Mouse (Mus musculus) cerebellum, adult 8-10 months (tissue): Measurements from ENCODE around the gene Jag2.
A peak's percentile ranks its signal among the peaks of the same experiment; 100 is the strongest.

ENCODE experiments used
- DNase-seq: peaks from one replicate; pipeline ENCODE4 v3.0.0; 2022

Jag2 gene

GRCm38 (mm10) chr12:112929562-112930352 lies at the start of gene Jag2:
Gene Jag2, minus strand, starts transcription at chr12:112929776.
- DNase-seq: no peak

- DNase-seq: no peak
These were observed 47.6 kb upstream of the Jag2 start for GRCm38 (mm10) chr12:112977156-112977555.

DNA sequence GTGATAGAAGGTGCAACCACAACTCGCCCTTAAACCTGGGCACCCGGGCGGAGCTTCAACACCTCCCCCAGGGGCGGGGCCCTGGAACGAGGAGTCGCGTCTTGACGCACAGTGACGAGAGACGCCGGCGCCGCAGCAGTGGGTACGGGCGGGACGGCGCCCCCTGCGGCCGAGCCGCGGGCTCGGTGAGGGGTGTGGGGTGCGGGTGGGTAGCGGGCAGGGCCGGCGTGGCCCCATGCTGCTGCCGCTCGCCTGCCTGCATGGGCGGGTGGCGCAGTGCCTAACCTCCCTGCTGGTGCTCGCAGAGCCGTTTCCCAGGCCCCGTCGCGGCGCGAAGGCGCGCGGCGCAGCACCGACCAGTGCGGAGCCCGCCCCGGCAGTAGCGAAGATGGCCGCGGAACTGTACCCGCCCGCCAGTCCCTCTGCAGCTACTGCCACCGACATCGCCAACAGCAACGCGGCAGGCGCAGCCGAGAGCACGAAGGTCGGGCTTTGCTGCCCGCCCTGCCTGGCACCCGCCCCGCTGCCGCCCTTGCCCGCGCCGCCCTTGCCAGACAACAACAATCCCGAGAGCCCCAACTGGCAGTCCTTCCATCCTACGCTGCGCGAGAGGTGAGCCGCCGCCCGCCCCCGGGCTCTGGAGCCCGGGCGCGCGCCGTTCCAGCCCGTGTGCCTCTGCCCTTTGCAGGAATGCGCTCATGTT lies 46.9 kb upstream of the Jag2 start, which contains the start of gene Btbd6:
Gene Btbd6 (plus strand): TSS at position 112 of the 703 bp plus-strand sequence.
- DNase-seq: peak; percentile 90

DNA sequence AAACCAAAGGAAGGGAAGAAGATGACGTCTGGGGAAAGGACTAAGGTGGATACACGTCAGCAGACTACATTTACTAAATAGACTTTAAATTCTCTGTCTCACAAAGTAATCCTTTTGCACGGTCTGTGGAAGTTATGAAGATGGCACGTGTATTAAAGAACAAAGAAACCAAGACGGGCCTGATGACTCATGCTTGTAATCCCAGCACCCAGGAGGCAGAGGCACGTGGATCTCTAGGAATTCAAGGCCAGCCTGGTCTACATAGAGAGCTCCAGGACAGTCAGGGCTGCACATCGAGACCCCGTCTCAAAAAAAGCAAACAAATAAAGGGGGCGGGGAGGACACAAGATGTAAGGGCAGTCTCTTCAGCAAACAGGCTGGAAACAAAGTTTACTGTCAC lies 45.2 kb upstream of the Jag2 start:
- DNase-seq: no peak

DNA sequence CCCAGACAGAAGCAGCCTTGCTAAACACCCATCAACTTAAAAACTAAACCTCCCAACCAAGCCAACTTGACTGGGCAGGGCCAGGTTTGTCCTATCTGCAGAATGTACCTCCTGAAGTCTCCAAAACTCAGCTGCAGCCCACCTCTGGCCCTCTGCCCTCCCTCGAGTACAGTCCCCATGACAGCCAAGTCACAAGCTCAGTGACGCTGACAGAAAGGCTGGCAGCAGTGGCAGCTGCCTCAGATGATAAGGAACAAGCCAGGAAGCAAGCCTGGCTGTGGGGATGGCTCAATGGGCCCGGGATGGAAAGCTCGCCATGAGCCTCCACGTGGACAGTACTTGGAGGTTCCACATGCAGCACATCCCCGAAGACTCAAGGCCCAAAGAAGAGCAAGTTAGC lies 40.0 kb upstream of the Jag2 start:
- no peak for DNase-seq

GRCm38 (mm10) chr12:112968943-112969342 lies 39.4 kb upstream of the Jag2 start:
- DNase-seq: no peak

DNA sequence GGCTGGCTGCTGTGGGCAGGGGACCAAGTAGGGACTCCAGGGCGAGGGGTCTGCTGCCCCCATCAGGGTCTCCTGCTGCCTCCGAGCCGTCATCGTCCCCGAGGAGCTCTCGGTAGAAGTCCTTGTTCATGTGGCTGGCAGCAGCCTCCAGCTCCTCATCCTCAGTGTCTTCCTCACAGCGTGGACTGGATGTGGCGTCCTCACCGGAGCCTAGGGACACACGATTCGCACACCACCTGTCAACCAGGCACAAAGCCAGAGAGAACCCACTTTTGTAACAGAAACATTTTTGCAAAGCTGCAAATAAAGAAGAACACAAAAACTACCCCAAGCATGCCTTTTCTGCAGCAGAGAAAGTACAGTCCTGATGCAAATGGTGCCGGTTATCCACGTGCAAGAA lies 36.2 kb upstream of the Jag2 start:
- DNase-seq: no peak

DNA sequence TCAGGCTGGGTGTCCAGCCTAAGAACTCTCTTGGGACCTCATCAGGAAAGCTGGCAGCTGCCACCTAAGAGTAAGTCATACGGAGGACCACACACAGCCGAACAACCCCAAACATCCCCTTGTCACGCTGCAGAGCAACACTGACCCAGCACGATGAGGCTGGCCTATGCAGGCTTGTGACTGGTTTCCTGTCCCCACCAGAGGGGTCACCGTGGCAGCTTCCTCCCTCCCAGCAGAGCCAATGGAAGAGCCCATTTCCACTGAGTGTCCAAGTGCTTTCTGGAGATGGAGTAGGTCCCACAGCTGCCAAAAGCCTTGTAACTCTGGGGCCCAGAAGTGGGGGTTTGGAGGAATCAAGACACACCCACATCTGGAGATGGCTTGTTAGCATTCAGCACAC lies 32.3 kb upstream of the Jag2 start:
- no peak for DNase-seq

GRCm38 (mm10) chr12:112961428-112961827 lies 31.9 kb upstream of the Jag2 start:
- peak; percentile 63 for DNase-seq

GRCm38 (mm10) chr12:112959421-112959820 lies 29.8 kb upstream of the Jag2 start:
- no peak for DNase-seq

GRCm38 (mm10) chr12:112958303-112958702 lies 28.7 kb upstream of the Jag2 start:
- DNase-seq: no peak

DNA sequence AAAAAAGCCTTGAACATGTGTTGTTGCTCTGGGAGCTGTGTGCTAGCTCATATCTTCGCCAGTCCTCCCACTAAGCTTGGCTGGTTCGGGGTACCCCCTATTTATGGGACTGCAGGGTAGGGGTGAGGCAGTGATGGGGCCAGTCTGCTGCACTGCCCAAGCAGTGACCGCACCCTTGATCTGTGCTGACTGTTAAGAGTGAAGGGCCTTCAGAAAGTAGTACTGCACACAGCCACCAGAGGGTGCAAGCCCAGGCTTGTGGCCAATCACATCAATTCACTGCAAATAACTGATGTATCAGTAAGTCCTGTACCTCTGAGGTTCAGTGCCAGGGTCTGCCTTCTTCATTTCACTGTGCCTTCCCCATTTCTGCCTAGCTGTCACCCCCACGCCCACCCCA lies 26.2 kb upstream of the Jag2 start:
- DNase-seq: peak; percentile 83

DNA sequence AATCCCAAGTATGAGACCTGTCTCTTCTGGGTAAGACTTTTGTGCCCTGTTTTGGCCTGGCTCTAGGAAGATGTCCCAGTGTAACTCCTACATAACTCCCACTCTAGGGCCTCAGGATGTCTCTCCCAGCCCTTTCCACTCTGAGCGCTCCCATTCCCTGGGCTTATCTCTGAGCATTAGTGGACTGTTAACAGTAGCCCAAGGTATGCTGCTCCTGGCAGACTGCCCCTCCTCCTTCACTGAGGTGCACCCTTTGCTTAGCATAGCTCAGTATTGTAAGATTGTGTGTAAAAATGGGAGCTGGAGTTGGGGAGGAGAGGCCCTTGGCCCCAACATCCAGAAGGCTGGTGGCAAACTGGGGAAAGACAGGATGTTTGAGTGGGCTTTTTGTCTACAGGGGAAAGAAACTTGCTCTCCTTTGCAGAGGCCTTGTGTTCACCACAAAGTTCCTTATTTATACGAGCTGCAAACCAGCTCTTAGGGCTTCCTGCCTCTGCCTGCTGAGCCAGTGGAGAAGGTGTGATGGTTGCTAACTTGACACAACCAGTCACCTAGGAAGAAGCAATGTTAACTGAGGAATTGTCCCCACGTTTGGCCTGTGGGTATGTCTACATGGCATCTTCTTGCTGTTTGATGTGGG lies 23.5 kb upstream of the Jag2 start:
- no peak for DNase-seq

GRCm38 (mm10) chr12:112952433-112952832 lies 22.9 kb upstream of the Jag2 start:
- peak; percentile 58 for DNase-seq

DNA sequence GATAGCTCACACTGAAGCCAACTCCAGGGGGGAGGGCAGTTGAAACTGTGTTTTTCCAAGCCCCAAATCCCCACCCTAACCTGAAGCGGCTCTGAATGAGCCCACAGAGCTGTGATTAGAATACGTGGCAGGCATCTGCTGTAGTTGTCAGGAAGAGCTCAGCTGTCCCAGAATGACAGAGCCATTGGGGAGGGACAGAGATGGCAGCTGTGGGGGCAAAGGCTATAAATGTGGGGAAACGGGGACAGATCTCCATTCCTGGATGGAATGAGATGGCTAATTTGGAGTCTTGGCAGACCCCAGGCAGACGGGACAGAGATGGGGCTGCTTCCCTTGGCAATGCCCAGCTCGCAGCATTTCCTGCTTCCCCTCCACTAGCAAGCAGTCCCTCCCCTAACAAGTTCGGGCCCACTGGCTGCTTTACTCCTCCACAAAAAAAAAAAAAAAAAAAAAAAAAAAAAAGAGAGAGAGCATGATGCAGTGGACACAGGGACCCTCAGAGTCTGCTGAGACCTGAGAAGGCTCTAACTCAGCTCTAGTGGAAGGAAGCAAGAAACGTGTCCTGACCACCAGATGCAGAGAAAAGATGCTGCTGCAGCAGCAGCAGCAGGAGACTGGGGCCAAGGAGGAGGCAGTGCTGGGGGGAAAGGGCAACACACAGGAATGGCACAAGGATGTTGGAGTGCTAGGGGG lies 21.7 kb upstream of the Jag2 start:
- no peak for DNase-seq

- no peak for DNase-seq
These were observed 21.2 kb upstream of the Jag2 start for GRCm38 (mm10) chr12:112950761-112951129.

DNA sequence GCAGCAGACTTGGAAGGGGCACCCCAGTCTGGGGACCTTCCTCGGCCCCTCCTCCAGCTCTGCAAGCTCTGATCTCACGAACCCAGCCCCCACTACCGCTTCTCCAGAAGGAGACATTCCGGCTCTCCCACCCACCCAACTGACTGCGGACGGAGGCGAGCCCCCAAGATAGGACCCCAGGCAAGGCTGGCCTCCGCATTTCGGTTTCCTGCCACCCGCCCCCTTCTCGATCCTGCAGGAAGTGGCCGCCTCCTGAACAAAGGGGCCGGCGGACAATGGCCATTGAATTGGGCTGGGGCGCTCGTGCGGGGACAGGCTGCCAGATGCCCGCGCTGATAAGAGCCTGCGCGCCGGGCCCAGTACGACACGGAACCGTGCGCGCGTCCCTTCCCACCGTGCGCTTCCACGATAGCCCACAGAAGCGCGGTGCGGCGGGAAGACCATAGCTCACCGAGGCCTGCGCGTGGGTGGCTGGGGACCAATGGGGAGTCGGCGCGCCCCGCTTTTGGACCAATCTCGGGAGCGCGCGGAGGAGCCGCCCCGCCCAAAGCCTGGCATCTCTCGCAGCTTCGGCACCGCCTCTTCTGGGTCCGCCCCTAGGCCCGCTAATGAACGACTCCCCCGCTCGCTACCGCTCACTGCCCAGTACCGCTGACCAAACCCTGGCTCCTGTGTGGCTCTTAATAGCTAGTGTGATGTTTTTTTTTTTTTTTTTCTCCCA lies 20.6 kb upstream of the Jag2 start:
- DNase-seq: peak; percentile 93

DNA sequence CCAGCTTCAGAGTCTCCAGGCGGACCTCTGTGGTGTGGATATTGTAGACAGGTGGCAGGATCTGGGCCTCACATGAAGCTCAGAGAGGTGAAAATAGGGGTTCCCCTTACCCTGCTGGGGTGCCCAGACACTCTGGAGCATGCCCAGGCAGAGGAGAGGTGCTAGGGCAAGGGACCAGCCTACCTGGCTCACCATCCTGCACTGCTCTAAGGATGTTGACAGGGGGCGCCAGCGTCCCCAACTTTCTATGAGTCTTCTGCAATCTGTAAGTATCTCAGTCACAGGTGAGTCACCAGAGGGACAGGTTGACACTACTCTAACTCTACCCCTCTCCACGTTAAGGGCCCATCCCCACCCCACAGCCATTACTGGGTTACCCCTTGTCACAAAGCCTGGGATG lies 17.7 kb upstream of the Jag2 start:
- no peak for DNase-seq

DNA sequence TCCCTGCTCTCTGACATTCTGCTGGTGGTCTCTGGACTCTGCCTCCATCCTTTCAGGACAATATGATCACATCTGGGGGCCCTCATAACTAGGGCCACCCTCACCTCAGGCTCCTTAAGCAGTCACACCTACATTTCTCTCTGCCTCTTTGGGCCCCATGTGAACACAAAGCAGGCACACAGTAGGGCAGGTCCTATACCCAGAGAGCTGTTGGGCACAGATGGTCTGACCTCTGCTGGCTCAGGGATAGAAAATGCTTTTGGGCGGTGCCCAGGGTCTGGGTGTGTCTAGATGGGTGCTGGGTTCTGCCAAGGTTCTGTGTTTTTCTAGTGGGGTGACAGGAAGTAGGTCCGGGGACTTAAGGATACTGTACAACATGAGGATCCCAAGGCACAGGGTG lies 14.1 kb upstream of the Jag2 start:
- DNase-seq: no peak

DNA sequence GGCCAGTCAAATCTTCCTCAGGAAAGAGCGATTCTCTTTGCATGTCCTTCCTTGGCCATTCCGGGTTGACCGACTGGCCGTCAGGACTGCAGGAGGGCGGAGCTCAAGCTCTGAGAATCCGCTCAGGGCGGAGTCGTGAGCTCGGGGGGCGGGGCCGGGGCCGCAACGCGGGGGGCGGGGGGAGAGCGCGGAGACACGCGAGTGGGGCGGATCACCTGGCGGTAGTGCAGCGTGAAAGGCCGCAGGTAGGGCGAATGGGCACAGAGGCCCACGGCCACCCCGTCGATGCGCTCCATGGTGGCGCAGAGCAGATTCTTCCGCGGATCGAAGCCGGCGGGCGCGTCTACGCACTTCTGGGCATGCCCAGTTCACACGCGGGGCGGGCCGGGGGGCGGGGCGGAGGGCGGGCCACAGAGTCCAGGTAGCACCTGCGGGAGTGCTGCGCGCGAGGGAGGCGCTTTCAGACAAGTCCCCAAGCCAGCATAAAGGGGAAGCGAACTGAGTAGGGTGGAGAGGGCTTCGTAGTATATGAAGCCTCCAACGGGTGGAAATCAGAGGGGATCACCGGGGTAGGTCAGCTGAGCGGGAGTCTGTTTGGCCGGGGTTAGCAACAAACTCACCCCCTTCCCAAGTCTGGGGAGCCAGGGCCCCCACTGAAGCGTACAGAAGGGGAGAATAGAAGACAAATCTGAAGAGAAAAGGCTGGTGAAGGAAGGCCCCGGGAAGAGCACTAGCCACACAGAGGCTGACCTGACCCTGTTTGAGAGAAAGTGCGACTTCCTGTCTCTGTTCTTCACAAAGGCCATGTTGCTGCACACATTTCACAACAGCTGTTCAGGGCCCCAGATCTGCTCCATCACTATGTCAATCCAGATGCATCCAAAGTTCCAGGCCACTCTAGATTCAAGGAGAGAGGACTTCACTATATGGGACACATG lies 12.5 kb upstream of the Jag2 start, which contains the start of gene Nudt14:
Gene Nudt14 (minus strand): TSS at position 349 of the 938 bp plus-strand sequence.
- DNase-seq: peak; percentile 73

GRCm38 (mm10) chr12:112941156-112941775 lies 11.7 kb upstream of the Jag2 start:
- no peak for DNase-seq
